Mouse (Mus musculus) brown adipose tissue, adult 24 weeks (tissue): ENCODE results near the gene Ppm1e. TPM values are rescaled to one million over a fixed set of nuclear protein-coding genes. Genes with fewer than 3 reads are reported as not detected.

Experiments
- H3K27ac ChIP-seq: fragments of 200-500 bp; replicated peaks from 2 replicates; pipeline ENCODE4 v1.5.1; 2012; ENCODE audit warnings: low read depth, mild to moderate bottlenecking, low read length
- H3K4me1 ChIP-seq: fragments of 200-500 bp; 2 replicates; pipeline ENCODE4 v1.6.1; 2012; ENCODE audit warnings: low read length, mixed read lengths; ENCODE audit not compliant: control insufficient read depth, insufficient read depth, insufficient read length
- H3K4me3 ChIP-seq: fragments of 200-500 bp; 2 replicates; pipeline ENCODE4 v1.5.1; 2012; ENCODE audit warnings: low read depth, mild to moderate bottlenecking, low read length, moderate library complexity; ENCODE audit not compliant: insufficient read depth
- polyA plus RNA-seq: library from polyadenylated mRNA; stranded (reverse); fragments of >200 nt; gene quantifications from 2 replicates; pipeline ENCODE4 v1.2.4, GENCODE M21; 2012; ENCODE audit not compliant: missing spikeins, insufficient read depth, insufficient read length

Gene Ppm1e
- polyA plus RNA-seq, 1 experiment: 0.36 TPM

DNA sequence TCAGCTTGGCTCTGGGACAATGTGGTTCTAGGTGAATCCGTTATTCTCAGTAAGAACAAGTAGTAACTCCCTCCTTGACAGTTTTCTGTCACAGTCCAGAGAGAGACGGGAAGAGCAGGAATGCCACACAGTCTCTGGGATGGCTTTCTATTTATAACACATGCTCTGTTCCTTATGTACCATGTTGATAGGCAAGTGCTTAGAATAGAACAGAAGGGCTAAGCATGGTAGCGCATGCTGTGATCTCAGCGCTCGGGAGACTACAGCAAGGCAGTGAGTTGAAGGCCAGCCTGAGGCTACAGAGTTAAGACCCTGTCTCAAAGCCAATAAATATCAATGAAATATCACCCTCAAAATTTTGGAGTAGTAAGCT is 111.3 kb downstream of the Ppm1e start:
- Histone ChIP-seq H3K4me1 (no peaks in the 10 kb centered on the region), H3K27ac (no peak overlapping the region), H3K4me3 (no peak overlapping the region)

DNA sequence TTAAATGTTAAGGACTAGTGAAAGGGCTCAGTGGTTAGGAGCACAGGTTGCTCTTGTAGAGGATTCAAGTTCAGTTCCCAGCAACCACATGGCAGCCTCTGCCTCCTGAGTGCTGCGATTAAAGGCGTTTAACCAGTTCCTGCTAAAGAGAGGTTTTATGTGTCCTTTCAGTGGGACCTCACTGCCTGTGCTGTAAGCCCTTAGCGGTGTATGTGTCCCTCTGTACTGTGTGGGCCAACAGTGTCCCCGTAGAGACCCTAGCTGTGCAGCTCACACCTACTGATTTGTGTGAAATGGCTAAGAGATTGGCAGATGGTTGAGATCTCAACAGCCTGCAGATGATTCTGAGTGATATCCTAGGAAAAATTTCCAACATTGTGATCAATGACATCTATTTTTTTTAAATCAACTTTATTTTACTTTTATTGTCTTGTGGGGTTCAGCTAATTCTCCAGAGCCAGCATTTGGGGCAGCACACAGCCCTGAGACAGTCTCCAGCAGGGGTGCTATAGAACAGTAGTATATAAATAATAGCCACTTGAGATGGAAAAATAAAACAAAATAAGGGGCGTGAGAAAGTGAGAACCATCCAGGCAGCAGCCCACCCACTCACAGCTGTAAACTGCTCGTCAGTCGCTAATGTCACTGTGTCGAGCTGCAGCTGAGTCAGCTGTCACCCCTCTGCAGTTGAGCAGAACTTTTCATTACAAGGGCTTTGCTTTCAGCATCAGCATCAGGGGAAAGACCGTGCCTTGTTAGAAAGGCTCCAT is 111.9 kb downstream of the Ppm1e start:
- Histone ChIP-seq H3K4me1 (no peaks in the 10 kb centered on the region), H3K27ac (no peak overlapping the region), H3K4me3 (no peak overlapping the region)

DNA sequence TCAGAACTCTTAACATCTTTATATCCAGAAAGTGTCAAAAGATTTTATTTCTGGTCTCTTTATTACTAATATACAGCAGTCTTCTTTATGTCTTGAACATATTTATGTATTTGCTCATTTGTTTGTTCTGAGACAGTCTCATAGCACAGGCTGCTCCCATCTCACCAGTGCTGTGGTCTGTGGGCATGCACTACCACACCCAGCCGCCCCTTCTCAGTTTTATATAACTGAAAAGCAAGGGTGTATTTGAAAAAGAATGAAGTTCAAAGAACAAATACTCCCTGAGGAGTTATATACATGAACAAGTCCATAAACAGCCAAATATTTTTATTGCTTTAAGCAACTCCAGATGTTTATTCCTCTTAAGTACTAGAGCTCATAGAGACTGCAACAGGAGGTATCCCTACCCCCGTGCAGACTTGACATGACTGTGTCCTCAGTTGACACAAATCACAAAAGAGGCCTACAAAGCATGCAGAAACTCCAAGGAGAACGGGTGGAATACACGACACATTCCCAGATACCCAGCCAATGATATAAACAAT is 112.6 kb downstream of the Ppm1e start:
- Histone ChIP-seq H3K27ac (no peak overlapping the region), H3K4me1 (no peaks in the 10 kb centered on the region), H3K4me3 (no peak overlapping the region)

DNA sequence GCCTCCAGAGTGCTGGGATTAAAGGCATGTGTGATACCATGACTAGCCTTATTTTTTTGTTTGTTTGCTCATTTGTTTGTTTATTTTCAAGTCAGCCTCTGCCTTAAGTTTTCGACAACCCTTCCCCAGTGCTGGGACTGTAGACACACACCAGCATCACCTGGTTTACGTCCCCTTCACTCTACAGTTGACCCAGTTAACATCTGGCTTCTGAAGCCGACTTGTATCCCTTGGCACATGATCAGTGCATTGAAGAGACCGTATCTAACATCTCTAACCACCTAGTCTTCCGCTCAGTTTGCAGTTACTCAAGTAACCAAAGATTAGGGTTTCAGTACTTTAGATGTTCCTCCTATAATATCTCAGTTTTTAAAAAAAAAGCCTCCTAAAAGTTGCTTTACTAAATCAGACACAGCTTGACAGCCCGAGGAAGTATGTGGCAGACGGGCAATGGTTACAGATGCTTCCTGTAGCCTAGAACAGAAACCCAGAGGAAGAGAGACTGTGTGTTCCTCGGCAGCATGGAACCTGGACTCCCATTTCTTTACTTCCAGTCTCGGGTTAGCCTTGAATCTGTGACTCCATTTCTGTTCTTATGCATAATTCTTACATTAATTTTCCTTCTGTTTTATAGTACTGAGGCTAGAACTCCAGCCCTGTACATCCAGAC is 113.5 kb downstream of the Ppm1e start:
- Histone ChIP-seq H3K4me1 (no peaks in the 10 kb centered on the region), H3K27ac (no peak overlapping the region), H3K4me3 (no peak overlapping the region)

DNA sequence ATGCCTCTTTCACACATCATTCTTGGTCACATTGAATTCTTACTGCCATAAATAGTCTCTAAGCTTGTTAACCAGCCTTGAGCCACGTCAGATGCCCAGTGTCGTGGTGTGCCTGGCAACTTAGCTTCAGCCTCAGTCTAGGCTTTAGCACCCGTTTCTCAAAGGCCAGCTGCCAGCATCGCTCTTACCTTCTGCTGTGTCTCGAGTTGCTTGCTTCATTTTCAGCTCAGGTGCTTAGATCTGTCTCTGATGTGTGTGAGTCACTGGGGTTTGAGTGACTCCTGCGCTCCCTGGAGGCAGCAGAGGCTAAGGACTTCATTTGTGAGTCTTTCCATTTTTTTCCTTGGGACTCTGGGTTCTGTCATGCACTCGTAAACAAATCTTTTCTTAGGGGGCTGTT is 117.6 kb downstream of the Ppm1e start:
- no peak overlapping the region for H3K4me3 ChIP-seq
- H3K4me1 ChIP-seq: no peaks in the 10 kb centered on the region
- no peak overlapping the region for H3K27ac ChIP-seq

DNA sequence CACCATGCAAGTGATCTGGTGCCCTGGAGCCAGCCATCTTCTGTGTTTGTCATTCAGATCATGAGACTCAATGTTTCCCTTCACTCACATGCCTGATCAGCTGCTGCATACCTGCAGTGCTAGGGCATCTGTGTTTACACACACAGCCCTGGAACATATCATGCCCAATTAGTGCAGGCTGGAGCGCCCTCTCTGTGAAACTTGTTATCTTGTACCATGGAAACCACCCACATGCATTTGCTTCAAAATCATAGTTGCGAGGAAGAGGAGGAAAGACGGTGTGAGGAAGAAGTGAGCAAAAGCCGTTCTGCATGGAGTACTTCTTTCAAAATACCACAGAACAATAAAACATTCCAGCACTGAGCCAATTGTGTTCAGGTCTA is 118.0 kb downstream of the Ppm1e start:
- H3K4me3 ChIP-seq: no peak overlapping the region
- H3K27ac ChIP-seq: no peak overlapping the region
- no peaks in the 10 kb centered on the region for H3K4me1 ChIP-seq

DNA sequence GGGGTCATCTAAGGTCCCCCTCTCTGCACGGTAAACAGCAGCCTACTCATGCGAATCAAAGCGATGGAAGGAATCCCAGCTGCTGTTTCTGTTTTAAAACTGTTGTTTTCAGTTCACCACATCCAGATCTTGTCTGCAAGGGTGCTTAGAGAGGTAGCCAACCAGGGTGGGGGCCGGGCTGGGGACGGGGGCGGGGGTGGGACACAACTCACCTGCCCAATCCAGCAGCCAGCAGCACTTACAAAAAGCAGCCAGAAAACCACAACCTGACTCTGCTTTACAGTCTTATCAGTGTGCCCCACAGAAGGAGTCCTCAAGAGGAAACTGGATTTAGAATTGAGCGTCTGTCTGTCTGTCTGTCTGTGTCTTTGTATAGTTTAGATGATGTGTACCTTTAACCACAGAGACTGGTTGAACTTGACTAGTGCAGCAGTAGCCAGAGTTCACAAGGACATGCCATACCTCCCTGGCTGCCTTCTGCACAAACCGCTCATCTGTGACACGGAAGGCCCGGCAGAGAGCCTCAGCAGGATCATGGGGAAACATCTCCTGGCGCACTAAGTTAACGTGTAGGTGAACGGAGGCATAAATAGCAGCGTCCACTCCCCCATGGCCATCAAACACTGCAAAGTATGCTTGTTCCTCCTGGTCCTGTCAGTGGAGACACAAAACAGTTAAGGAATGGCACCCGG is 118.5 kb downstream of the Ppm1e start:
- Histone ChIP-seq H3K4me1 (peaks cover 3% of the 10 kb centered on the region; the same call in 1 of the 2 replicates), H3K4me3 (no peak overlapping the region), H3K27ac (no peak overlapping the region)

DNA sequence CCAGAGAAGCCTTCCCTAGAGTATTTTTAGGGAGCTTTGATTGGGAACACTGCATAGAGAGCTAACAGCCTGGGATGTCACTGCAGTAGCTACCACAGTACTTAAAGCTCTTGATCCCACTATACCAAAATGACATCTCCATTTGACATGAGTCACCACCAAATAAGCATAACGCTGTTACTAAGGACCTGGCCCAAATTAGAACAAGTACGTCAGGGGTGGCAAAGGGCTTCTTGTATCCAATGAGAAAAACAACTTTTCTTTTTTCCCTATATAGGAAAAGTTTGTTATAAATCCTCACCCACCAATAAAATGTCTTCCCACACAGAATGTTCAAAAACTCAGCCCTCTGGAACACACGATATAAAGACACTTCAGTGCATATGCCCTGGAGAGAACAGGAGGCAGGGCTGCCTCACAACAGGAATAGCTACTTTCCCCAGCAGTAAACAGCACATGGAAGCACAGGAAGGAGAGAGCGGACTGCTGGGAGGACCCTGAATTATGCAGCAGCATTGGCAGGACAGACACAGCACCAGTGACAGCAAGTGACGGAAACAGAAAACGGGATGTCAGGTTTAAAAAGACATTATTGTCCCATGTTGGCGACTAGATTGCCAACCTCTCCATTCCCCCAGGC is 119.8 kb downstream of the Ppm1e start:
- Histone ChIP-seq H3K4me1 (peaks cover 5% of the 10 kb centered on the region; the same call in 1 of the 2 replicates), H3K27ac (no peak overlapping the region; the same call in 1 of the 2 replicates), H3K4me3 (no peak overlapping the region)

DNA sequence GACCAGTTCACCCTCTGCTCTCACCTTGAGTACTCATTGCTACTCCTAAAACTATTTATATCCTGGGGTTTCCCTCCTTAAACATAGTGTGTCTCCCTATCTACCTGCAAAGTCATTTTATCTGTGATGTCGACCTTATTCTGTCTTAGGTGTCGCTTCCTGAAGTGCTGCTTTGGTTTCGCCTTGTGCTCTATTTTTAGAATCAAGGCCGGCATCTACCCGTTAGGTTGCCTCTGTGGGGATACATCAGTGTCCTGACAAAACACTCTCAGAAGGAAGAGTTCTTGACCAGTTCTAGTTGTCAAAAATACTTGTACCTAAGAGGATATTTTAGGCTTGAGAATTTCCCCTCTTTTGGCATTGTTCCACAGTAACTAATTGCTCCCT is 123.3 kb downstream of the Ppm1e start:
- Histone ChIP-seq H3K27ac (no peak overlapping the region), H3K4me1 (peaks cover 5% of the 10 kb centered on the region; the same call in 1 of the 2 replicates), H3K4me3 (no peak overlapping the region)

DNA sequence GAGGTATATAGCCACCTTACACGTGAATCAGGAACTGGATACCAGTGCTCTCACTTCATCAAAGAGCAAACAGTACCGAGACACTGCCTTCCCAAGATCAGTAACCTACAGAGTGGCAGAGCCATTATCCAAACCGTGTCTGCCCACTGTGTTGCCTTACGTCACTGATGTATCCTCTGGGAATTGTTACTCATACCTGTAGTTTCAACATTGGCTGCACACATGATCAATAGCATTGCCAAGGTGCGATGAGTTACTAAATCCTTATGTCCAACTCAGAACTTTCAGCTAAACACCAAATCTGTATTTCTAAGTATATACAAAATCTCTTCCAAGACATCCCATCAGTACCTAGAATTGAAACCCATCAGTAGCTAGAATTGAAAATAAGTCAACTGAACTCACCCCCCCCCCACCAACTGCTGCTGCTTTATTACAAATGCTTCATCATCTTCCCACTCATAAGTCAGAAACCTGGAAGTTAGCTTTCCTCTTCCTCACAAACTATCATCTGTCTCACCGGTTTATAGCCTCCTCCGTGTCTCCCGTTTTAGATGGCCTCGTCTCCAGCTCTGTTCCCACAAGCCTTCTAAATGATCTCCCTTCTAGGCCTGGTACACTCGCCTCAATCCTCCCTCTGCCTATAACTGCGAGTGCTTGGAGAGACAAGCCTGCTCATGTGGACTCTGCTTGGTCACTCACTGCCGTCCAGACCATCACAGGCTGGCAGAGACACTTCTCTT is 123.9 kb downstream of the Ppm1e start:
- Histone ChIP-seq H3K27ac (no peak overlapping the region), H3K4me1 (peaks cover 5% of the 10 kb centered on the region; the same call in 1 of the 2 replicates), H3K4me3 (no peak overlapping the region)

DNA sequence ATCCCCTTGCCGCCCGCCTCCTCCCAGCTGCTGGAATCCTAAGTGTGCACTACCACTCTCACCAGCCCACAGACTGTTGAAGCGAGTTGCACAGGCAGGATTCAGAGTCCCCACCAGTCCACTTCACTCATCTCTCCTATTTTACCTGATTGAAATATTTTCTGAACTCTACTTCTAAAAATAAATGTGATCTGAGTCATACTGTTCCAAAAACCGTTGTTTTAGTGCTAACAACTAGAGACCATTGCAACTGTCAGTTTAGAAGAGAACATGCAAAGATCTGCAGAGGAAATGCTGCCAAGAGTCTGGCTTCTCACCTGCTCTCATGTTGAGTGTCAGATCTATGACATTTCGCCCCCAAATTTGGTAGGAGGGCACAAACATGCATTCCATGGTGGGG is 125.4 kb downstream of the Ppm1e start:
- peaks cover 5% of the 10 kb centered on the region; the same call in 1 of the 2 replicates for H3K4me1 ChIP-seq
- H3K27ac ChIP-seq: no peak overlapping the region
- no peak overlapping the region for H3K4me3 ChIP-seq

DNA sequence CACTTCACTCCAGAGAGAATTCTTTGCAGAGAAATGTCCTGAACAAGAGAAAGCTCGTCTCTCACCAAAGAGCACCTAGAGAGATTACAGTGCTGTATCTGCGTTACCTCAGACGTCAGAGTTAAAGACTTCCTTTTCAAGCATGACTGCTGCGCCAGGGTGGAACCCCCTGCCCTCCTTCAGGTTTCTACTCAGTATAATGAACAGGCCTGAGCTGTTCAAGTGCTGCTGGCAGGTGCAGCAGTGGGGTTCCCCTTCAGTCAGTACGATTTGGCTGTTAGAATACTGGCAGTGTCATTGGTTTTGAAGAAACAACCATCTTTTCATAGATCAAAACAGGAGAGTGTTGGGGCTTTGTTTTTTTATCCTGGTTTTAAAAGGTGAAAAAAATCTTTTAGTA is 131.8 kb downstream of the Ppm1e start:
- Histone ChIP-seq H3K4me3 (no peak overlapping the region), H3K27ac (no peak overlapping the region), H3K4me1 (no peaks in the 10 kb centered on the region)

DNA sequence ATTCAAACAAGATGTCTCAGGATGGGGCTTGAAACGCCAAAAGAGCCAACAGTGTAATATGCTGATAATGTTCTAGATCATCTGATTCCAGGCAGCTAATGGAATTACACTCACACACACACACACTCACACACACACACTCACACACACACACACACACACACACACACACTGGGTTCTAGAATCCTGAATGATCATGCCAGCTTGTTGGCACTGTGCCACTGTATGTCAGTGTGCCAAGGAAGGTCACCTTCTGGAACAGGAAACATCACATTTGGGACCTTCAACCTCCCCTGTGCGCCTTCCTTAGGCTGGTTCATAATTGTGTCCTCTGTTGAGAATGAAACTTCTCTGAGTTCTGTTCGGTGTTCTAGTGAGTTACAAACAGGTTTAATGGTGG is 136.1 kb downstream of the Ppm1e start:
- Histone ChIP-seq H3K4me1 (no peaks in the 10 kb centered on the region; the same call in 1 of the 2 replicates), H3K4me3 (no peak overlapping the region), H3K27ac (no peak overlapping the region)

DNA sequence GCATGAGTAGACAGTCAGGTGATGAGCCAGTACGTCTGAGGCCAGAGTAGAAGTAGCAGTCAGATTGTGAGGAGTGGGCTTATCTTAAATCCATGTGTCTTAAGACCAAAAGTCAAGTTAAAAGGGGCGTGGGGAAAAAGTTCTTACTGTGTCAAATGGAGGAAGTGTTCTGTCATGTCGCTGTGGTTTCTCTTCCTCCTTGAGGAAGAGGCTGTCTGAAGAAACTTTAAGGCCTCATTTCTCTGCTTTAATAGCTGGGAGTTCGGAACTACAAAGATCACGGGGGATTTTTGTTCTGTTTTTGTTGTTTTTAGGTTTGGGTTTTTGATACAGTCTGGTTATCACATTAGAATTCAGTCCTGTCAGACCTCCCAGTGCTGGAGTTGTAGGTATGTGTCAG is 146.5 kb downstream of the Ppm1e start:
- no peak overlapping the region for H3K4me3 ChIP-seq
- H3K27ac ChIP-seq: 0 out of 2 replicates have a peak overlapping the region, but pooled peaks have one; percentile 17
- no peaks in the 10 kb centered on the region for H3K4me1 ChIP-seq
